Mouse (Mus musculus) lung, postnatal 0 days (tissue): ENCODE results near the gene Gramd2. TPM values are rescaled to one million over a fixed set of nuclear protein-coding genes. Genes with fewer than 3 reads are reported as not detected.
"Not testable (repeated sequence)": the region's sequence is repeated elsewhere in the genome, so short reads cannot be mapped to it uniquely, and the experiment has no call there.

Experiments
- ATAC-seq: fragments of 200-750 bp; cut with Nextera tagmentation; 2 replicates; pipeline ENCODE4 v1.8.0; 2017; ENCODE audit warnings: moderate library complexity
- DNase-seq: peaks from one replicate; pipeline ENCODE4 v3.0.0-alpha.2; 2016; ENCODE audit warnings: low spot score
- H3K27ac ChIP-seq: fragments of 300-500 bp; sonication (generic); 2 replicates; pipeline ENCODE4 v1.5.1; 2014; ENCODE audit warnings: antibody characterized with exemption, mild to moderate bottlenecking, low read length, mixed read lengths
- H3K27me3 ChIP-seq: fragments of 300-500 bp; sonication (generic); replicated peaks from 2 replicates; pipeline ENCODE4 v1.6.1; 2014; ENCODE audit warnings: low read length, mixed read lengths; ENCODE audit not compliant: insufficient read depth
- H3K36me3 ChIP-seq: fragments of 300-500 bp; sonication (generic); 2 replicates; pipeline ENCODE4 v1.6.1; 2014; ENCODE audit warnings: low read length, mixed read lengths; ENCODE audit not compliant: insufficient read depth
- H3K4me1 ChIP-seq: fragments of 300-500 bp; sonication (generic); 2 replicates; pipeline ENCODE4 v1.6.1; 2014; ENCODE audit warnings: antibody characterized with exemption, low read depth, low read length, mixed read lengths; ENCODE audit not compliant: insufficient read depth
- H3K4me2 ChIP-seq: fragments of 300-500 bp; sonication (generic); replicated peaks from 2 replicates; pipeline ENCODE4 v1.6.1; 2014; ENCODE audit warnings: low read depth, mild to moderate bottlenecking, low read length, moderate library complexity, mixed read lengths
- H3K4me3 ChIP-seq: fragments of 300-500 bp; sonication (generic); 2 replicates; pipeline ENCODE4 v1.5.1; 2014; ENCODE audit warnings: low read depth, low read length
- H3K9ac ChIP-seq: fragments of 300-500 bp; sonication (generic); replicated peaks from 2 replicates; pipeline ENCODE4 v1.6.1; 2014; ENCODE audit warnings: low read depth, mild to moderate bottlenecking
- H3K9me3 ChIP-seq: fragments of 300-500 bp; sonication (generic); 2 replicates; pipeline ENCODE4 v1.6.1; 2016; ENCODE audit warnings: low read length, mixed read lengths
- CTCF ChIP-seq: IDR thresholded peaks from 2 replicates; pipeline ENCODE4 v1.5.1; 2016; ENCODE audit warnings: antibody characterized with exemption, mild to moderate bottlenecking
- EP300 ChIP-seq: IDR thresholded peaks from 2 replicates; pipeline ENCODE4 v1.6.1; 2016; ENCODE audit warnings: antibody characterized with exemption, mild to moderate bottlenecking, control low read depth
- WGBS: fragments of 180-500 bp; shearing (Covaris S2); extraction: QIAGEN DNeasy Blood & Tissue Kit; methylation state at CpG from one replicate; pipeline ENCODE4 v1.1.7; 2014; 5-methylcytosine and 5-hydroxymethylcytosine counted together
- polyA plus RNA-seq: library from polyadenylated mRNA; unstranded; fragments of >200 nt; fragmentation: Nextera tagmentation; extraction: Ambion mirVana; gene quantifications from 2 replicates; pipeline ENCODE4 v1.2.1, GENCODE M21; 2015

Gene Gramd2
- polyA plus RNA-seq, 1 experiment from 2014 or later = 95.2 TPM

- Histone ChIP-seq H3K4me3 (peak within 1 kb of the TSS; percentile 86), H3K9ac (peak within 1 kb of the TSS; percentile 82), H3K27ac (peak within 1 kb of the TSS; percentile 96), H3K27me3 (no peaks in the 10 kb centered on the region), H3K36me3 (no peaks in the 10 kb centered on the region), H3K9me3 (no peaks in the 10 kb centered on the region), H3K4me2 (peak within 1 kb of the TSS; percentile 63), H3K4me1 (peaks cover 4% of the 10 kb centered on the region; the same call in 1 of the 2 replicates)
- ATAC-seq (peak; percentile 94), DNase-seq (peak; percentile 99)
- WGBS = 3% methylated on average over 35 of the region's 59 CpGs
- TF ChIP-seq CTCF (peak; percentile 50), EP300 (no peak)
Measured at GRCm38 (mm10) chr9:59750267-59751065, 70.5 kb downstream of the Gramd2 start, which contains the start of the genes Senp8 and Myo9a. Gene Senp8 (minus strand): TSS chr9:59750710. Gene Myo9a (plus strand): TSS chr9:59750896.

- peak overlapping the region; percentile 86 for H3K4me3 ChIP-seq
- no peak for TF ChIP-seq EP300
- DNase-seq = peak; percentile 94
- H3K4me2 ChIP-seq = peak overlapping the region; percentile 63
- H3K9me3 ChIP-seq = no peaks in the 10 kb centered on the region
- peak; percentile 92 for ATAC-seq
- under 1% methylated on average over 40 of the region's 49 CpGs for WGBS
- peak overlapping the region; percentile 96 for H3K27ac ChIP-seq
- peaks cover 4% of the 10 kb centered on the region; the same call in 1 of the 2 replicates for H3K4me1 ChIP-seq
- no peaks in the 10 kb centered on the region for H3K27me3 ChIP-seq
- peak overlapping the region; percentile 82 for H3K9ac ChIP-seq
- no peaks in the 10 kb centered on the region for H3K36me3 ChIP-seq
Measured at GRCm38 (mm10) chr9:59751066-59751581, 71.2 kb downstream of the Gramd2 start.

- ATAC-seq (no peak), DNase-seq (peak; percentile 66)
- no peaks in the 10 kb centered on the region for H3K36me3 ChIP-seq
- no peaks in the 10 kb centered on the region for H3K9me3 ChIP-seq
- no peak for TF ChIP-seq CTCF
- TF ChIP-seq EP300 = no peak
- H3K27ac ChIP-seq = peak overlapping the region; percentile 96
- peak overlapping the region; percentile 82 for H3K9ac ChIP-seq
- WGBS = 0% methylated on average over 2 of the region's 2 CpGs
- H3K27me3 ChIP-seq = no peaks in the 10 kb centered on the region
- peak overlapping the region; percentile 63 for H3K4me2 ChIP-seq
- H3K4me3 ChIP-seq = peak overlapping the region; percentile 86
- peaks cover 4% of the 10 kb centered on the region; the same call in 1 of the 2 replicates for H3K4me1 ChIP-seq
Measured at GRCm38 (mm10) chr9:59751966-59752365, 72.0 kb downstream of the Gramd2 start.

- Histone ChIP-seq H3K27me3 (no peaks in the 10 kb centered on the region), H3K4me2 (no peak overlapping the region), H3K4me1 (no peaks in the 10 kb centered on the region), H3K9me3 (no peaks in the 10 kb centered on the region), H3K4me3 (no peak overlapping the region), H3K9ac (no peak overlapping the region), H3K27ac (no peak overlapping the region), H3K36me3 (no peaks in the 10 kb centered on the region)
- ATAC-seq (no peak), DNase-seq (no peak)
- TF ChIP-seq EP300 (no peak), CTCF (no peak)
- WGBS = 50% methylated on average over 2 of the region's 2 CpGs
Measured at GRCm38 (mm10) chr9:59755199-59755598, 75.3 kb downstream of the Gramd2 start.

- H3K36me3 ChIP-seq, H3K9ac ChIP-seq, H3K4me1 ChIP-seq, H3K4me3 ChIP-seq, H3K27me3 ChIP-seq, H3K4me2 ChIP-seq, H3K9me3 ChIP-seq, H3K27ac ChIP-seq, DNase-seq, ATAC-seq: not testable (repeated sequence)
- WGBS = 89% methylated on average over 2 of the region's 3 CpGs
Measured at GRCm38 (mm10) chr9:59757016-59757415, 77.1 kb downstream of the Gramd2 start.

- Histone ChIP-seq H3K36me3 (no peaks in the 10 kb centered on the region), H3K27me3 (no peaks in the 10 kb centered on the region), H3K9ac (no peak overlapping the region), H3K27ac (no peak overlapping the region), H3K4me3 (no peak overlapping the region), H3K4me2 (no peak overlapping the region), H3K9me3 (no peaks in the 10 kb centered on the region), H3K4me1 (no peaks in the 10 kb centered on the region)
- TF ChIP-seq EP300 (no peak), CTCF (peak; percentile 52)
- ATAC-seq = no peak
- DNase-seq = peak; percentile 40
- 43% methylated on average over 3 of the region's 3 CpGs for WGBS
Measured at GRCm38 (mm10) chr9:59760515-59760914, 80.6 kb downstream of the Gramd2 start.

GRCm38 (mm10) chr9:59766966-59767461, 87.1 kb downstream of the Gramd2 start:
- H3K4me3 ChIP-seq, H3K4me1 ChIP-seq, H3K27ac ChIP-seq, ATAC-seq, H3K9me3 ChIP-seq, H3K36me3 ChIP-seq, H3K9ac ChIP-seq, H3K27me3 ChIP-seq, DNase-seq, H3K4me2 ChIP-seq: not testable (repeated sequence)
- WGBS = 86% methylated on average over 11 of the region's 13 CpGs
